In the genomic region with DNA sequence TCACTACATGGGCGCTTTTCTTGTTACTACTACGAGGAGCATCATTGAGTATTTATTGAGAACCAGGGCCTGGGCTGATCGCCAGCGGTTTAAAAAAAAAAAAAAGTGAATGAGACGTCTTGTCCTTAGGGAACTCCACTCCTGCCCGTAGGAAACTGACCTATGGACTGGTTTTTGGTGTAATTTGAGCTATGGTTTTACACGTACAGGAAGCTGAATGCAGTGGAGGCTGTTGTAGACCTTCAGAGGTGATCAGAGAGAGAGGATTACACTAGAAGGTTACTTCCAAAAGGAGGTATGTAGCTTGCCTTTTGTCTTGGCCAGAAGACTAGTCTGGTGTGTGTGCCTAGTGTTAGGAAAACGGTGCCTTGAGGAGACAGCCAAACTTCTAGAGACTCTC, we compare ENCODE assay signal across 8 mouse cellular contexts. TPM values are rescaled to one million over a fixed set of nuclear protein-coding genes. Genes with fewer than 3 reads are reported as not detected.
DNase-seq lines count a peak whose midpoint lies in the region; ATAC-seq and TF ChIP-seq lines count a peak whose summit lies in the region.

No protein-coding gene starts in this region.

- no peaks in the 10 kb centered on the region for H3K27me3 ChIP-seq in limb, embryonic 12.5 days
- no peaks in the 10 kb centered on the region for H3K27me3 ChIP-seq in myocyte (ENCODE audit: control insufficient read depth, insufficient read depth, insufficient read length)

- WGBS in limb, embryonic 12.5 days, result 1% methylated on average over 8 of the region's 8 CpGs

- peaks cover 25% of the 10 kb centered on the region for H3K4me1 ChIP-seq in limb, embryonic 12.5 days (replicated peaks)

- peak overlapping the region; percentile 81 for H3K4me3 ChIP-seq in limb, embryonic 12.5 days (replicated peaks)
- H3K4me3 ChIP-seq in myocyte, result peak overlapping the region; percentile 70

- H3K9ac ChIP-seq in limb, embryonic 12.5 days (replicated peaks), result peak overlapping the region; percentile 51; the same call in 1 of the 2 replicates

- H3K36me3 ChIP-seq in limb, embryonic 12.5 days, result no peaks in the 10 kb centered on the region
- H3K36me3 ChIP-seq in myocyte (ENCODE audit: control insufficient read depth, insufficient read depth), result no peaks in the 10 kb centered on the region

- DNase-seq in lung, adult 18-20 months, result peak; percentile 44 to 64
- DNase-seq in lung, postnatal 25 days (ENCODE audit: low spot score), result no peak
- peak; percentile 60 for DNase-seq in embryo, embryonic 10.5 days (ENCODE audit: low spot score)
- DNase-seq in heart, postnatal 10 days, result peak; percentile 52 to 58
- no peak for DNase-seq in T-cell, adult 2 months (ENCODE audit: low spot score)
- no peak for DNase-seq in urinary bladder, postnatal 36 days (ENCODE audit: low spot score in 2 of 2)

- H3ac ChIP-seq in myocyte (ENCODE audit: control insufficient read depth, insufficient read length), result peak overlapping the region; percentile 44

- no peak for TF ChIP-seq POLR2A in myocyte (IDR thresholded peaks at IDR 0.05; ENCODE audit: insufficient read length, low read depth)

- H3K27ac ChIP-seq in limb, embryonic 12.5 days, result peak overlapping the region; percentile 87

- H3K4me2 ChIP-seq in limb, embryonic 12.5 days, result peak overlapping the region; percentile 59
- H3K4me2 ChIP-seq in myocyte (ENCODE audit: low read depth), result peak overlapping the region; percentile 86

- no peaks in the 10 kb centered on the region for H3K9me3 ChIP-seq in limb, embryonic 12.5 days

- intact Hi-C loops in heart, postnatal 10 days (cut with DNase I), result loop anchor here (2.0 kb wide), 2 partner anchors 36 to 58 kb away; no protein-coding TSS in a partner anchor

- no peak for ATAC-seq in limb, embryonic 12.5 days (ENCODE audit: insufficient number of reproducible peaks, insufficient read depth, low FRiP score, low TSS enrichment, low read depth)

- H3K79me2 ChIP-seq in myocyte (ENCODE audit: control insufficient read depth, insufficient read depth), result peaks cover 47% of the 10 kb centered on the region

TF ChIP-seq in myocyte, 11 proteins besides CTCF, POLR2A, EP300 and RAD21:
- TF ChIP-seq TCF12 (IDR thresholded peaks at IDR 0.05; ENCODE audit: insufficient read depth, poor library complexity, severe bottlenecking) (no peak), REST (IDR thresholded peaks at IDR 0.05; ENCODE audit: insufficient read depth, insufficient read length) (no peak), SRF (IDR thresholded peaks at IDR 0.05; ENCODE audit: control insufficient read depth, insufficient read length, low read depth) (no peak), MYOD1 (IDR thresholded peaks at IDR 0.05; ENCODE audit: control insufficient read depth in 1 of 3, insufficient read length in 2 of 3, low read depth in 2 of 3) (no peak), MAX (IDR thresholded peaks at IDR 0.05; ENCODE audit: low read depth) (no peak), USF1 (IDR thresholded peaks at IDR 0.05; ENCODE audit: low read depth) (no peak), E2F4 (IDR thresholded peaks at IDR 0.05; ENCODE audit: insufficient read depth) (no peak), POLR2AphosphoS2 (IDR thresholded peaks at IDR 0.05; ENCODE audit: insufficient read length, low read depth) (no peak), TCF3 (IDR thresholded peaks at IDR 0.05; ENCODE audit: insufficient read length, low read depth) (no peak), CEBPB (IDR thresholded peaks at IDR 0.05; ENCODE audit: insufficient read depth, poor library complexity, severe bottlenecking) (no peak), MYOG (IDR thresholded peaks at IDR 0.05; ENCODE audit: control insufficient read depth in 1 of 3, insufficient read depth in 1 of 3, insufficient read length in 2 of 3, low read depth in 2 of 3) (no peak)

RNA-seq across cellular contexts. Expression of a gene that starts 0.8 kb away (rescaled TPM):
- total RNA-seq in heart, postnatal 10 days (2021), result 100 to 1,000 TPM; 177 to 195 TPM
- 133 and 135 TPM in 2 replicates for polyA plus RNA-seq in limb, embryonic 12.5 days (2016; fragmentation: Nextera tagmentation; extraction: Ambion mirVana)
- polyA plus RNA-seq in myocyte (2012; fragmentation: generic; extraction: Trizol), result 799 TPM

RNA-seq across cellular contexts. Expression of a gene that starts 14.0 kb away (rescaled TPM):
- 100 to 1,000 TPM; 327 to 358 TPM for total RNA-seq in heart, postnatal 10 days (2021)
- 25.4 and 29.0 TPM in 2 replicates for polyA plus RNA-seq in limb, embryonic 12.5 days (2016; fragmentation: Nextera tagmentation; extraction: Ambion mirVana)
- 88.9 TPM for polyA plus RNA-seq in myocyte (2012; fragmentation: generic; extraction: Trizol)

RNA-seq across cellular contexts. Expression of a gene that starts 56.8 kb away (rescaled TPM):
- 10 to 100 TPM; 13.6 to 14.2 TPM for total RNA-seq in heart, postnatal 10 days (2021)
- 47.5 and 48.6 TPM in 2 replicates for polyA plus RNA-seq in limb, embryonic 12.5 days (2016; fragmentation: Nextera tagmentation; extraction: Ambion mirVana)
- polyA plus RNA-seq in myocyte (2012; fragmentation: generic; extraction: Trizol), result 20.2 TPM

Comparison
In these comparisons a context has a peak if more than half of its experiments do, and no peak if none do; other contexts are left out.
1. DNase-seq: peak in lung, adult 18-20 months (2 of 2), embryo, embryonic 10.5 days (single experiment) and heart, postnatal 10 days (2 of 2); none in lung, postnatal 25 days (single experiment), T-cell, adult 2 months (single experiment) and urinary bladder, postnatal 36 days (0 of 2).